Mouse (Mus musculus): ENCODE data around the gene Atxn7l1.

The Atxn7l1 gene

DNA sequence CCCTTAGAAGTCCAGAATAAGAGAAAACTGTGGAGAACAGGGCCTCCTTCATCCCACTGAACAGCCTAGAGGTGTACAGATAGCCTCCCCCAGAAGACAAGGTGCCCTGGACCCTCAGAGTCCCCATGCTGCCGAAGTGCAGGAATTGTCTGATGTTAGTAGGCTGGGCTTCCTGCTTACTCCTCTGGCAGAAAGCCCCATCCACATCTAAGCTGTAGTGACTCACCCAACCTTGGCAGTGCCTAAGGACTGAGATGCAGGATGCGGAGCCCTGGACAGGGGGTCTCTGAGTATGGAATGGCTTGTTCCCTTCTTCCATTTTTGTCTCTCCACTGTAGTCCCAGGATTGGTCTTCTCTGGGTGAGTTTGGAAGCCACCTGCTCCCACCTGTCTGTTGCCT lies 187.0 kb downstream of the Atxn7l1 start:
- no peak for DNase-seq

DNA sequence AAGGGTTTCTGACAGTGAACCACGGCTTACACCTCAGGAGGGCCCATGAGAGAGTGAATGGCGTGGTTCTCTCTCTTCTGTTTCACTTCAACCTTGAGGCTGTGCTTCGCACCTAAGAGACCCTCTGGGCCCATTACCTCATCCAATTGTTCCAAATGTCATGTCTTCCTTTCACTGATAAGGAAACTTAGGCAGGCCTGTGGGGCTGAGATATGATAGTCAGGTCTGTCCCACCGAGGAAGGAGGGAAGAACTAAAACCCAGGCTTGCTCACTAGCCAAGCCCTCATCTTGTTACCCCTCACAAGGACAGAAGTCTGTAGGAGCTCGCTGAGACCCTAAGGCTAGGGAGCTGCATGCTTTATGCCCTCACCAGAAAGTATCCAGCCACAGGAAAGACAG lies 187.5 kb downstream of the Atxn7l1 start:
- DNase-seq, result no peak

DNA sequence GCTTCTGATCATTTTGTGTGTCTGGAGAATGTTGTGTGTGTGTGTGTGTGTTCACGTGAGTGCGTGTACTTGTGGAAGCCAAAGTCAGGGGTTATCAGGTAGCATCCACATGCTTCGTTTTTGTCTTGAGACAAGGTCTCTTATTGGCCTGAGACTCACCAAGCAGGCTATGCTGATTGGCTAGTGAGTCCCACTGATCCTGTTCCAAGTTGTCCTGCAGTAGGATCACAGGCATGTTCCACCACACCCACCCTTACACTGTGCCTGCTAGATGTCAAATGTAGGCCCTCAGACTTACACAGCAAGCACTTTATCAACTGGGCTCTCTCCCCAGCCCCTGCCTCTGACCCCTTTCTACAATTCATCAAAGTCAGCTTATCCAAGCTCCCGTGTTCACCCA lies 187.9 kb downstream of the Atxn7l1 start:
- no peak for DNase-seq

DNA sequence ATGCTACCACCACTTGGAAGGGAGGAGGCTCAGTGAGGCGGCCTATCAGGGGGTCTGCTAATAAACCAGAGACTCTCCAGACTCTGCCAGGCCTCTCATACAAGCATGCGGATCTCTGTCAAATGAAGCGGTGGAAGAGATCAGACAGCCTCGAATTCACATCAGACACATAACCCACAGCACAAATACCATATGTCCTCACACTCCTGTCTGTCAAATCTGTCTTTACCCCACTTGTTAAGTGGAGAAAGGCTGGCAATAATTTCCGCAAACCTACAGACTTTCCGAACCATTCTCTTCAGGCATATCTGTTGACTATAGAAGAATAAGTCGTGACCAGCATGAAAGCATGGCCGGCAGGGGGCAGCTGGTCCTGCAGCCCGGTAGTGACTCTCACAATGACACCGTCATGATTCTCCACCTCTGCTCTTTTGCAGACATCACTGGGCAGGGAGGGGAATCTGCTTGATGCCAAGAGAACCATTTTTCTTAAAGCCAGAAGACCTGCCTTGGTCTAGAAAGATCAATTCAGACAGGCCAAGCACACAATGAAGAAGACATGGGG lies 189.2 kb downstream of the Atxn7l1 start:
- DNase-seq, result no peak

DNA sequence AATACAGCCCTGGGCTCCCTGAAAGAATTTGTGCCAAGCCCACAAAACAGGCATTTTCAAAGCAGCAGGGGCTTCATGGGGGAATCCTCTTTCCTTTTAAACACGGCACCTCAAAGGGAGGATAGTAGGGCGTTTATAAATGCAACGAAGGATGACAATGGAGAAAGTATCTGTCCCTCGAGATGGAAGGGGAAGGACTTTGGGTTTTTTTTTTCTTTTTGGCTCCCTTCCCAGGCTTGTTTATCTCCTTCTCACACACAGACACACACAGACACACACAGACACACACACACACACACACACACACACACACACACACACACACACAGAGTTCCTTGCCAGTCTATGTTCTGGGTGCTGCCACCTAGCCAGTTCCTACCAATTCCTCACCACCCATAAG lies 189.8 kb downstream of the Atxn7l1 start:
- DNase-seq, result no peak

DNA sequence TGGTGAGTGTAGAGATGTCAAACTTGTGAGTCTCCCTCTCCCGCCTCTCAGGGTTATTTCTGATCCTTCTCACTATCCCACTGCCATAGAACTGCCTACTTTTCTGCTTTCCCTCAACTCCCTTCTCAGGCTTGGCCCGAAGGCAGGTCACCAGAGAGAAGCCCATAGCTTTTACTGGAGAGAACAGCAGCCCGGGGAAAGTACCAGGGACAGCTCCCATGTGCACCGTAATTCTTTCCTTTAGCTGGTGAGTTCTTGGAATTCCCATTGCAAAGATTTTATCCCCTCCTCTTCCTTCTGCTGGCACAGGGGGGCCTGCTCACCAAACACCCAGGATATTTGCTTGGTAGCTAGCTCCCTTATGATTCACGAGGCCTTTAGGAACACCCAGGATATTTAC lies 190.7 kb downstream of the Atxn7l1 start:
- DNase-seq, result no peak

DNA sequence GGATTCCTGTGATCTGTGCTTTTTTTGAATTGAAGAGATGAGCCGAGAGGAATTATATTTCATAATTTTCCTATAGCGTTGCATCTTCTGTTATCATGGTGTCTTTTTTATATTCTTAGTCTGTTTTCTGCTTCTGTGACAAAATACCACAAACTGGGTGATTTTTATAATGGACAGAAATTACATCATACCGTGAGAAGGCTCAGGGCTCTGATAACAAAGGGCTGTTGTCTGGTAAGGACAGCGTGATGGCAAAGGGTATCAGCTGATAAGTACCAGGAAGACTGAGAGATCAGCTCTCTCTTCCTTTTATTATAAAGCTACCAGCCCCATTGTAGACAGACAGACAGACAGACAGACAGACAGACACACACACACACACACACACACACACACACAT lies 192.3 kb downstream of the Atxn7l1 start:
- no peak for DNase-seq

DNA sequence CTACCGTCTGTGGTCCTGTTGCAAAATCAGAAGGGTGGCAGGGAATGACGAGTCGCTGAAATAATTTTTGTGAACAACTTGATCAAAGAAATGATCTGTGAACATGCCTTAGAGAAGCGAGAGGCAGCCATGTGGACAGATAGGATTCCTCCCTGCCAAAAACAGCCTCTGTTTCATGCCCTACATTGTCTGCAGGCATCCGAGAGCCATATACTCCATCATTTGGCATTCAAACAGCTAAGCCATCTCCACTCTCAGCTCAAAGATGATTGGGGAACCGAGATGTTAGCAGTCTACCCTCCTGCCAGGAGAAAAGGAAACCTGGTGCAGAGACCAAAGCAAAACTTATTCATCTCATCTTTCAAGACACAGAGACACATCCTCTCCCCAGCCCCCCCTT lies 193.2 kb downstream of the Atxn7l1 start:
- no peak for DNase-seq

DNA sequence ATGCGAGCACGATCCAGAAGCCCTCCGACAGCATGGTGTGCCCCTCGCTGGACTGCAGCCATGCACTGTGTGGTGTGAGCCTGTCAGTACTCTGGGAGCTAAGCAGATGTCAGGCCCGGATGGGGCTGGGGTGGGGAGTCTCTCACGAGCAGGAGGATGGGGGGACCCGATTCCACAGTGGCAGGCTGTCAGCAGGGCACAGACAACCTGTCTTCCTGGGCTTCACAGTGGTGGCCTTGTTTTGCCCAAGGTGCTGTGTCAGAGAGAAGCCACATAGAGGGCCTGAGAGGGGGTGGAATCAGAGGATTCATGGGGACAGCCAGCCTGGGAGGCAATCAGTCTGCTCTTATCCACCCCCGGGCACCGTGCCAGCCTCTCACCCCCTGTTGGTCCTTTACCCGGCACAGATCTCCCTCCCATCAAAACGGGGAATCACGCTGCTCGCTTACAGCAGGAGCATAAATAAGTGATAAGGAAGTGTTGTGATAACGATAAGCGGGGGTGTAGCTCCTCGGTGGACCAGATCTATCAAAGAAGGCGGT lies 193.9 kb downstream of the Atxn7l1 start:
- DNase-seq, result peak; percentile 68

DNA sequence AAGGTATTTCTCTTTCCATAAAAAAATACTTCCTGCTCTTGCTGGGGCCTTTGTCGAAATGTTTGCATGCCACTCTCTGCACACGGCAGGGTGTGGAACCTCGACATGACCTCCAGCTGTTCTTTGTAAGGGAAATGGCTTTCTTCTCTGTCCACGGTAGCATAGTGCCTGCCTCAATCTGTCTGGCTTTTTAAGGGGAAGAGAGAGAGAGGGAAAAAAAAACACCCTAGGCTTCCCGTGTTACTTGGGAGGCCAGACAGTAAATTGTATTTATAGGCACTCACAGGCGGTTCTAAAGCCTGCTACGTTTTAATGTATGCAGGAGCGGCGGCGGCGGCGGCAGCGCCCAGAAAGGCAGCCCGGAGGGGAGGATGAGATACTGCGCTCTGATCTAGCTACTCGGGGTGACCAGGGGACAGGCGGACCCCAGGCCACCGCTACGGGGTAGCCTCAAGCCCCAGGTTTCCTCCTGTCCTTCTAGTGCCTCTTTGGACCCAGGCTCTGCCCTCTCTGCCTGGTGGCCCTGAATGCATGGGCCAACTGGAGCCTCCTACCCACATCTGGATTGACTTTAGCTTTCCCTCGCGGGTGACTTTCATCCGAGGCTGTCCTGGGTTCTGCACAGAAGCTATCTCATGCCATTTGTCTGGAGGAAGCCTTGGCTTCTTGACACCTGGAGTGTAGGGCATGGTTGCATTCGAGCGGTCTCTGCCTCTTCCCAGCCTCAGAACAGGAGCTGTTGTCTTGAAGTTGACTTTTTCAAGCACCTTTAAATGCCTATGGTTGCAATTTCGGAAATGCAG lies 197.7 kb downstream of the Atxn7l1 start:
- no peak for DNase-seq

DNA sequence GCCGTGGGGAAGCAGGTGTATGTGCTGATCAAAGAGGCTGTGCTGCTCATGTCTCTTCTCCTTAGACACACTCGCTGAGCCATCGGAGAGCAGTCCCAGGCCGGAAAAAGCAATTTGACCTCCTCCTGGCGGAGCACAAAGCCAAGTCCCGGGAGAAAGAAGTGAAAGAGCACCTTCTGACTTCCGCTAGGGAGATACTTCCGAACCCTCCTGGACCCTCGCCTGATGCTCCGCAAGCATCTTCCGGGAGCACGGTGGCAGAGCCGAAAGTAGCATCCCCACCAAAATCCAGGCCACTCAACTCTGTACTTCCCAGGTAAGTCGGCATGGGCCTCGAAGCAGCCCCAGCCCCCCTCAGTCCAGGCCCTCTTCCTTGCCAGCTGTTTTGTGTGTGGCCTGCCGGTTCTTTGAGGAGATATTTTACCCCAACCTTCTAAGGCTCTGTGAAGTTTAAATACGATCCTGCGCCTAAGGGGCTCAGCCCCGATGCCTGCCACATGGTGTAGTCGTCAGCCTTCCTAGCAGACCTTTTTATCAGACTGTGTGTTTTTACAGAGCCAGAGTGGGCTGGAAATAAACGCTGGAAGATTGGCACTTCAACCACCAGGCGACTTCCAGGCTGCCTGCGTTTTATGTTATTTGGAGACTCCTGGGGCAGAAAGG lies 198.4 kb downstream of the Atxn7l1 start:
- DNase-seq, result no peak

DNA sequence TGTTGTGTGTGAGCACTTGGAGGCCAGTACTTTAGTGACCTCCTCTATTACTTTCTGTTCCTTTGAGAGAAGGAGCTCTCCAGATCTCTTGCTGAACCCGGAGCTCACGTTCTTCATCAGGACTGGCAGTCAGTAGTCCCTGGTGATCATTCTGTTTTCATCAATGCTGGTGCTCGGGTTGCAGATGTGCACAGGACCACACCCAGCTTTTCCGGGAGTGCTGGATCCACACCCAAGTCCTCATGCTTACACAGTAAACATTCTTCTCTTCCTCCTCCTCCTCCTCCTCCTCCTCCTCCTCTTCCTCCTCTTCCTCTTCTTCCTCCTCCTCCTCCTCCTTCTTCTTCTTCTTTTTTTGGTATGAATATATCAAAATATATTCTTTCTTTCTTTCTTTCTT lies 205.2 kb downstream of the Atxn7l1 start:
- no peak for DNase-seq

DNA sequence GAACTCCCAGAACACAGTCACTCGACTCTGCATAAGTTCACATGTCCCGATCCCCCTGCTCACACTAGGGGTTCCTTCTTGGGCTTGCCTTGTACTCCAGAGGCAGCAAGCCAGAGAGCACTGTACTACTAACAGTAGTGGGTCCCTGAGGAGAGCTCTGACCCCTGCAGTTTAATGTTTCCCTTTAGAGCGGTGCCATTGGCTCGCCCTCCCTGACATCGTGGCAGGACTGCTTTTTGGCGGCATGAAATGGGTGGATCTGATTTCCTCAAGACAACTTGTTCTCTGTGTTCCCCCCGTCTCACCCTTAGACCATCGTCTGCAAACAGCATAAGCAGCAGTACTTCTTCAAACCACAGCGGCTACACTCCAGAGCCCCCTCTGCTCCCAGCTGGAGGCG lies 210.9 kb downstream of the Atxn7l1 start:
- no peak for DNase-seq

DNA sequence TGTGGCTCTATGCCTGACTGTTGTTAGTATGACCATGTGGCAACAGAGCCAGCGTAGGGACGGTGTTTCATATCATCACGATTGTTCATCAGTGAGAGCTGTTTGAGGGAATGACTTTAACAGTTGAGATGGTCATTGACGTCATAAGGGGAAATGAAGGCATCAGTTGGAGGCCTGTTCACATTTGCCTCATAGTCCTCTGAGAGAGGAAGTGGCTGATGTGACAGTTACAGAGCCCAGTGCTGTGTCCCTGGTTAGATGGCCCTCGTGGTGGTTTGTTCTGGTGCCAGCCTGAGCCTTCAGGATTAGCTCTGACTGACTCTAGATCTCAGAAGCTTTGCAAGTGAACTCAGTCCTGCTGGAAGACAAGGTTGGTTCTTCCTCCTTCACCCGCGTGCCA lies 211.7 kb downstream of the Atxn7l1 start:
- DNase-seq, result no peak

DNA sequence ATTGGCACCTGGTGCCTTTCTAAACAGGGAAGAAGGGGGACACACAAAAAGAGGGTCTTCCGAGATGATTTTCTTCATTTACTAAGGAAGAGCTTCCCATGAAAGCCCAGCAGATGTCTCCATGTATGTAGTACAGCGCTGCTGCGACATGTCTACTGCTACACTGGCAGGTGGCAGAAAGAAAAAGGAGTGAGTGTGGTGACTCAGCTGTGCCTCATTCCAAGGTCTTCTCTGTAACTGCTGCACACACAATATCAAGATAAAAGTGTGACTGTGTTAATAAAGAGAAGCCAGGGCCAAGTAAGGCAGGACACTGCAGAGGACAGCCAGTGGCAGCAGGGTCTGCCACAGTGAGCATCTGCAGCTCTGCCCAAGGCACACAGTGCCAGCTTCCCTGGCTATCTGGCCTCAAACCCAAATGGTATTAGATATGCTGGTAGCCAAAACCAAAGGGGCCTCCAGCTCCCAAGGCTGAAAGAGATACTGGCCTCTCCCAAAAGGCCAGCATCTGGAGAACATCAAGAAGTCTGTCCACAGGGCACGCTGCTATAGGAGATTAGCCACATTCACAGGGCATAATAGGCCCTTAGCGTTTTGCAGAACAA lies 212.5 kb downstream of the Atxn7l1 start:
- DNase-seq, result no peak

DNA sequence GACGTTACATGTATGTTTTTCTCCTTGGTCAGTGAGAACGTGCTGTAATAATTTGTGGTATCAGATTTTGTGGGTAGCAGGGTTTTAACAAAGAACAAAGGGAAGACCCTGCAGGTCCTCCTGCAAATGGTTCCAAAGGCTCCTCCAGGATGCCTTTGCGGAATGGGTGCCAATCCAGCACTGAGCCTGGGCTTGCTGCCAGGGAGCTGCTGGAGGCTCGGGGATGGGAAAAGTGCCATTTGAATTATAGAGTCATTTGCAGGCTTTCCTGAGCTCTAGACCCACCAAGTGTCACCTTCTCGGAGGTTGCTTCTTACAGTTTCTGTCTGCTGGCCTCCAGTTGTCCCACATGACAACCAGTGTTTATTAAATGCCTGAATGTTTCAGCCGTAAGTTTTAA lies 213.2 kb downstream of the Atxn7l1 start:
- peak; percentile 92 for DNase-seq

DNA sequence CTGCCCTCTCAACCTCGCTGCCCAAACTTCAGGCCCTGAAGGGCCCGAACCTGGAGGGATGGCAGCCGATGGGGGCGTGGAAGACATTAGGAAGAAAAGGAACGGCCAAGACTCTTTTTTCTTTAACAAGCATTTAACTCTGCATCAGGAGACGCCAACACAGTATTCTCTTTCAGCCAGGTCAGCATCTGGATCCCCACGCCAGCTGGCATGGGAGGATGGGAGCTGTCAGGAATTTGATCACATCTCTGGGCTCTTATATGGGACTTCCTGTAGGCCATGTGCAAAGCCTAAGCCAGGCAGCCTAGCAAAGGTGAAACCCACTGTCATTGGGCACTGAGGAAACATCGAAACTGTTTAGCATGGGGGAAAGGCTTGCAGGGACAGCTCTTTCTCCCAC lies 217.0 kb downstream of the Atxn7l1 start:
- no peak for DNase-seq

DNA sequence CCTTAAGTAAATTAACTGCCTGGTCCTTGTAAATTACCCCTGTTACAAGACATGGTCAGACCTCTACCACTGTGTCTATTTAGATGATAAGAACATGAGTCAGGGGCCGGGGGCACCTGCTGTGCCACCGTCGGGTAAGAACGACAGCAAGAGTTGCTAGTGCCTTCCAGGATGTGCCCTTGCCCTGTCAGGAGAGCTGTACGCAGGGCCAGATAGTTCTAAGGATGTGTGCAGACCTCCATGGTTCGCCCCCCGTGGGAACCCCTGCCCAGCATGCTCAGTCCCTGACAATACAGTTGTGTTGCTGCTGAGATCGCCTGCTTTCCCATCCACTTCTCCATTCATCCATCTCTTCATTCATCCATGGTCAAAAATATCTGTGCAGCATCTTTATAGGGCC lies 217.6 kb downstream of the Atxn7l1 start:
- DNase-seq, result no peak

DNA sequence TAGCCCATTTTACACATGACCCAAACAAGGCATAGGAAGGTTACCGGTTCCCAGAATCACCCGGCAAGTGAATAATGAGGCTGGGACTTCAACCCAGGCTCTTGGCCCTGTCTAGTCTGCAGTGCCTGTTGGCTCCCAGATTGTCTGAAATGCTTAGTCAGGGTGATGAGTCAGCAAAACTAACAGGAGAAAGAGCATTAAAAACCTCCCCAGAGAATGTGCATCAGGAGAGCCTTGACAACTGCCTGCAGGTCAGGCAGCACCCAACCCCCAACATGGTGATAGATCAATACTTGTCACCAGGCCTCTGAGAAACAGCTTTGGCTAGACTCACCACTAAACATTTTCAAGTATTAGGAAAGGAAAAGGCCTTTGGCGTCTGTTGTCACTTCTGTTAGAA lies 222.1 kb downstream of the Atxn7l1 start:
- DNase-seq, result no peak

DNA sequence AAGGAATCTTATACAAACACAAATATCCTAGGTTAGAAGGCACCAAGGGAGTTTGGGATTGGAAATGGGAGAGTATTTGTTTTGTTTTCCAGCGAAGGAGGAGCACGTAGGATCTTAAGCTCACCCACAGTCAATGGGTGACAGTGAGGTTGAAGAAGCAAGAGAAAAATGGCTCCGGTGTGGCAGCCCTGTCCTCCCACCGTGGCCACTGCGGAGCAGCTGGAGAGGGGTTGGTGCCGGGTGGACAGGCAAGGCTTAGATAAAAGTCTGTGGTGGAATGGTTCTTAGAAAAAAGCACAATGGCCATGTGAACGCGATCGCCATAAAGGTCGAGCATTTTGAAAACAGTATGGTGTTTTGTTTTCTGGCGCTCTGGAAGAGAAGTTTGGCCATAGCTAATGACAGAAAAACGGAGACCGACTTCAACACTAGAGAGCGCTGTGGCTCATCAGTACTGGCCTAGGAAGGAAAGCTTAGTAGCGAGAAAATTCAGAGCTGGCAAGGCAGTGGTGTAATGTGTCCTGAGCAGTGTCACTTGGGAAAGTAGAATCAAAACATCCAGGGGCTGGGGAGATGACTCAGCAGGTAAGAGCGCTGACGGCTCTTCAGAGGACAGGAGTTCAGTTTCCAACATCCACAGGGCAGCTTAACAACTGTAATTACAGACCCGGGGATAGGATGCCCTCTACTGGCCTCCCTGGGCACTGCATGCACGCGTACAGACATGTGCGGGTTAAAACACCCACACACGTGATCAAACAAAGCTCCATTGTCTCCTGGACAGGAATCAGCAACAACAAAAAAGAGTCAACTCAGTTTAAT lies 232.3 kb downstream of the Atxn7l1 start:
- DNase-seq, result peak; percentile 65

DNA sequence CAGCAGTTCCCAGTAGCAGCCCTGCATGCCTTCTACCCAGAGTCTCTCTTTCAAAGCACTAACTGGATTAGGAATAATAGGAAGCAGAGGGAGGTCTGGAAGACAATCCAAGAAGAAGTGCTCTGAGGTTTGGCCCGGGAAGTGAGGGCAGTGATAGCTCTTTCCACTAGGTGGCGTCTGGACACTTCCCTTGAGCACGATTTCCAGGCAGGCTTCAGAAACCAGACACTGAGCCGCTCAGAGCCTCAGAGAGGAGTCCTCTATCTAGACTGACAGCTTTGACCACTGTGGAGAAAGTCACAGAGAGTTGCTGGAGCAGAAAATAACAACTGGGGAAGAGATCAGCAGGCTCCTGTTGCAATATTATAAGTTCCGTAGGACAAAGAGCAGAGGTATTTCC lies 241.3 kb downstream of the Atxn7l1 start:
- DNase-seq, result peak; percentile 75

DNA sequence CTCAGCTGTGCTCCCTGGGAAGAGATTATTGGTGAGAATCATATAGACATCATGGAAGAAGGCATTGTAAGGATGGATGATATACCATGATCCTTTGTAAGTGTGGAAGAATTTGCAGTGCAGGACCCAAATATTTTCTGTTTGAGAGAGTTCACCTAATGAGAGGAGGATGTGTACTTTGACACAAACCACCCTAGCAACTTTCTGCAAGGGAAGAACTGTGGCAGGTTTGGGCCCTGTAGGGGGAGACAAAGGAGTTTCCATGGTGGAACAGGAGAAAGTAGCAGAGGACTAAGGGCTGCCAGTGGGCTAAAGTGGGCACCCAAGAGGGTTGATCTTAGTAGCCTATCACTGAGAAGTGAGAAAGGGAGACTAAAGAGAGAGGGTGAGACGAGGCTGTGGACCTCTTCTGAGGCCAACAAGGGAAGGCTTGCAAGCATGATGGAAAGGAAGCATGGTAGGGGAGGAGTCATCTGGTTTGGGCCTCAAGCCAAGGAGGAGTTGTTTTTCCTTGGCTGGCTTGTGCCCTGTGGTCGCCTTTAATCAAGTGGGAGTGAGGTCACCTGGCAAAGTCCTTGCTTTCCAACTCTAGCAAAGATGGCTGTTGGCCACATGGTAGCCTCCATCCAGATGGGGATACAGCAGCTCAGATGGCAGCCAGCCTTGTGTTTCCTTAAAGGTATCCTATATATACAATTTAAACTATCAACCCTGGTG lies 243.5 kb downstream of the Atxn7l1 start:
- DNase-seq, result no peak

All from cerebellum, adult 9-10 months (tissue).